Mouse (Mus musculus) midbrain, postnatal 0 days (tissue): ENCODE measurements around the gene Tnpo2. TPM values are rescaled to one million over a fixed set of nuclear protein-coding genes. Genes with fewer than 3 reads are reported as not detected.

Experiments
- ATAC-seq: fragments of 200-750 bp; cut with Nextera tagmentation; 2 replicates; pipeline ENCODE4 v1.8.0; 2017; ENCODE audit warnings: moderate number of reproducible peaks, mild to moderate bottlenecking, moderate TSS enrichment, moderate library complexity; ENCODE audit not compliant: low FRiP score
- DNase-seq: peaks from one replicate; pipeline ENCODE4 v3.0.0-alpha.2; 2015; ENCODE audit warnings: low spot score
- H3K27ac ChIP-seq: fragments of 300-500 bp; sonication (generic); 2 replicates; pipeline ENCODE4 v1.5.1; 2014; ENCODE audit warnings: low read depth, mild to moderate bottlenecking, low read length, mixed read lengths
- H3K27me3 ChIP-seq: fragments of 300-500 bp; sonication (generic); 2 replicates; pipeline ENCODE4 v1.6.1; 2014; ENCODE audit warnings: low read length, control low read depth, mixed read lengths; ENCODE audit not compliant: insufficient read depth
- H3K36me3 ChIP-seq: fragments of 300-500 bp; sonication (generic); 2 replicates; pipeline ENCODE4 v1.6.1; 2014; ENCODE audit warnings: low read length, control low read depth, mixed read lengths; ENCODE audit not compliant: insufficient read depth
- H3K4me1 ChIP-seq: fragments of 300-500 bp; sonication (generic); 2 replicates; pipeline ENCODE4 v1.6.1; 2014; ENCODE audit warnings: mild to moderate bottlenecking, control low read depth, antibody characterized with exemption, low read length, mixed read lengths; ENCODE audit not compliant: insufficient read depth
- H3K4me2 ChIP-seq: fragments of 300-500 bp; sonication (generic); 2 replicates; pipeline ENCODE4 v1.6.1; 2014; ENCODE audit warnings: low read depth, mild to moderate bottlenecking, low read length, mixed read lengths; ENCODE audit not compliant: poor library complexity, severe bottlenecking
- H3K4me3 ChIP-seq: fragments of 300-500 bp; sonication (generic); 2 replicates; pipeline ENCODE4 v1.5.1; 2014; ENCODE audit warnings: low read depth, mild to moderate bottlenecking, low read length, moderate library complexity
- H3K9ac ChIP-seq: fragments of 300-500 bp; sonication (generic); replicated peaks from 2 replicates; pipeline ENCODE4 v1.6.1; 2014; ENCODE audit warnings: mild to moderate bottlenecking, low read length, moderate library complexity, mixed read lengths; ENCODE audit not compliant: poor library complexity, severe bottlenecking
- H3K9me3 ChIP-seq: fragments of 300-500 bp; sonication (generic); 2 replicates; pipeline ENCODE4 v1.6.1; 2016; ENCODE audit warnings: low read length, control low read depth
- CTCF ChIP-seq: IDR thresholded peaks from 2 replicates; pipeline ENCODE4 v1.5.1; 2016; ENCODE audit warnings: antibody characterized with exemption, mild to moderate bottlenecking
- WGBS: fragments of 180-500 bp; shearing (Covaris S2); extraction: QIAGEN DNeasy Blood & Tissue Kit; methylation state at CpG from one replicate; pipeline ENCODE4 v1.1.7; 2014; 5-methylcytosine and 5-hydroxymethylcytosine counted together
- polyA plus RNA-seq: library from polyadenylated mRNA; unstranded; fragments of >200 nt; fragmentation: Nextera tagmentation; extraction: Ambion mirVana; gene quantifications from 2 replicates; pipeline ENCODE4 v1.2.1, GENCODE M21; 2015
- total RNA-seq: library from RNA; depleted of rRNA; stranded (reverse); fragments of >200 nt; gene quantifications from 2 replicates; pipeline ENCODE4 v1.2.3, GENCODE M21; 2014

Tnpo2 gene
- total and polyA plus RNA-seq, 2 experiments from 2014 or later: 53.5 to 174 TPM

- Histone ChIP-seq H3K4me1 (peaks cover 5% of the 10 kb centered on the region; the same call in 1 of the 2 replicates), H3K4me3 (peak overlapping the region; percentile 59), H3K9me3 (no peaks in the 10 kb centered on the region), H3K27ac (peak overlapping the region; percentile 72), H3K4me2 (peak overlapping the region; percentile 91), H3K36me3 (0 out of 2 replicates have a peak, but pooled peaks cover 14% of the 10 kb centered on the region), H3K9ac (peak overlapping the region; percentile 91), H3K27me3 (no peaks in the 10 kb centered on the region)
- WGBS: 5% methylated on average over 15 of the region's 15 CpGs
- no peak for TF ChIP-seq CTCF
- peak; percentile 75 for DNase-seq
- peak; percentile 59 for ATAC-seq
These were observed 45.9 kb upstream of the Tnpo2 start for GRCm38 (mm10) chr8:84990836-84991235.

- no peak overlapping the region for H3K27ac ChIP-seq
- DNase-seq: no peak
- H3K4me1 ChIP-seq: peaks cover 5% of the 10 kb centered on the region; the same call in 1 of the 2 replicates
- H3K4me2 ChIP-seq: no peak overlapping the region
- TF ChIP-seq CTCF: no peak
- ATAC-seq: no peak
- no peak overlapping the region for H3K9ac ChIP-seq
- no peaks in the 10 kb centered on the region for H3K9me3 ChIP-seq
- 96% methylated on average over 9 of the region's 9 CpGs for WGBS
- no peak overlapping the region for H3K4me3 ChIP-seq
- peaks cover 14% of the 10 kb centered on the region; the same call in 1 of the 2 replicates for H3K36me3 ChIP-seq
- H3K27me3 ChIP-seq: no peaks in the 10 kb centered on the region
These were observed 42.3 kb upstream of the Tnpo2 start for GRCm38 (mm10) chr8:84994375-84994774.

GRCm38 (mm10) chr8:84995680-84996079 lies 41.0 kb upstream of the Tnpo2 start:
- peaks cover 14% of the 10 kb centered on the region; the same call in 1 of the 2 replicates for H3K36me3 ChIP-seq
- ATAC-seq (no peak), DNase-seq (peak; percentile 40)
- no peak overlapping the region for H3K9ac ChIP-seq
- H3K27ac ChIP-seq: no peak overlapping the region
- peaks cover 5% of the 10 kb centered on the region; the same call in 1 of the 2 replicates for H3K4me1 ChIP-seq
- TF ChIP-seq CTCF: no peak
- H3K4me2 ChIP-seq: no peak overlapping the region
- H3K4me3 ChIP-seq: no peak overlapping the region
- no peaks in the 10 kb centered on the region for H3K27me3 ChIP-seq
- H3K9me3 ChIP-seq: no peaks in the 10 kb centered on the region
- WGBS: 24% methylated on average over 25 of the region's 25 CpGs

GRCm38 (mm10) chr8:84996978-84997377 lies 39.7 kb upstream of the Tnpo2 start:
- H3K4me3 ChIP-seq: no peak overlapping the region
- H3K36me3 ChIP-seq: peaks cover 18% of the 10 kb centered on the region; the same call in 1 of the 2 replicates
- H3K27ac ChIP-seq: no peak overlapping the region
- H3K4me1 ChIP-seq: no peaks in the 10 kb centered on the region
- ATAC-seq (no peak), DNase-seq (no peak)
- 82% methylated on average over 5 of the region's 5 CpGs for WGBS
- no peak overlapping the region for H3K4me2 ChIP-seq
- no peaks in the 10 kb centered on the region for H3K27me3 ChIP-seq
- no peak overlapping the region for H3K9ac ChIP-seq
- H3K9me3 ChIP-seq: no peaks in the 10 kb centered on the region
- TF ChIP-seq CTCF: no peak

- Histone ChIP-seq H3K9me3 (no peaks in the 10 kb centered on the region), H3K9ac (0 out of 2 replicates have a peak overlapping the region, but pooled peaks have one; percentile 8), H3K36me3 (peaks cover 23% of the 10 kb centered on the region; the same call in 1 of the 2 replicates), H3K4me2 (peak overlapping the region; percentile 10; the same call in 1 of the 2 replicates), H3K4me3 (no peak overlapping the region), H3K4me1 (no peaks in the 10 kb centered on the region), H3K27me3 (no peaks in the 10 kb centered on the region), H3K27ac (no peak overlapping the region)
- DNase-seq (peak; percentile 90), ATAC-seq (peak; percentile 48)
- TF ChIP-seq CTCF: peak; percentile 88
- 5% methylated on average over 19 of the region's 19 CpGs for whole genome bisulfite sequencing
These were observed 38.9 kb upstream of the Tnpo2 start for GRCm38 (mm10) chr8:84997649-84998295.

- Histone ChIP-seq H3K4me1 (no peaks in the 10 kb centered on the region), H3K9ac (no peak overlapping the region), H3K9me3 (no peaks in the 10 kb centered on the region), H3K4me2 (no peak overlapping the region), H3K27ac (no peak overlapping the region), H3K36me3 (0 out of 2 replicates have a peak, but pooled peaks cover 5% of the 10 kb centered on the region), H3K27me3 (peaks cover 21% of the 10 kb centered on the region), H3K4me3 (no peak overlapping the region)
- no peak for DNase-seq
- peak; percentile 25; the same call in 1 of the 2 replicates for TF ChIP-seq CTCF
- no peak for ATAC-seq
- WGBS: 19% methylated on average over 24 of the region's 25 CpGs
These were observed 29.0 kb upstream of the Tnpo2 start for GRCm38 (mm10) chr8:85007686-85008085.
